Mouse (Mus musculus) embryonic fibroblast, embryonic 13.5 days (primary cell): ENCODE results near the gene Chchd6.

ENCODE experiments used
- CTCF ChIP-seq: IDR thresholded peaks from 2 replicates; pipeline ENCODE4 v1.5.1; 2011; ENCODE audit warnings: mild to moderate bottlenecking, control low read depth, low read length, moderate library complexity, borderline replicate concordance; ENCODE audit not compliant: insufficient read depth
- POLR2A ChIP-seq: IDR thresholded peaks from 2 replicates; pipeline ENCODE4 v1.6.1; 2011; ENCODE audit warnings: low read depth, mild to moderate bottlenecking, control low read depth, low read length, moderate library complexity

- no peak for TF ChIP-seq CTCF
- no peak for TF ChIP-seq POLR2A
These were observed 235.4 kb downstream of the Chchd6 start for GRCm38 (mm10) chr6:89359771-89360708.
